Mouse (Mus musculus) heart, postnatal 0 days (tissue): ENCODE data around the gene Gramd1c.

ENCODE experiments used
- CTCF ChIP-seq: IDR thresholded peaks from 2 replicates; pipeline ENCODE4 v1.5.1; 2016; ENCODE audit warnings: antibody characterized with exemption, control low read depth, low read depth
- EP300 ChIP-seq: IDR thresholded peaks from 2 replicates; pipeline ENCODE4 v1.6.1; 2016; ENCODE audit warnings: antibody characterized with exemption, low read depth

GRCm38 (mm10) chr16:43973606-43974220 lies 89.4 kb downstream of the Gramd1c start:
- TF ChIP-seq EP300 (no peak), CTCF (no peak)
